Mouse (Mus musculus) CD4-positive, CD25-positive, alpha-beta regulatory T cell, adult 2 months (primary cell): ENCODE data around the gene Krtap24-1.

ENCODE experiments used
- DNase-seq: peaks from one replicate; pipeline ENCODE4 v3.0.0-alpha.2; 2012; ENCODE audit warnings: low read depth, low spot score

The Krtap24-1 gene

GRCm38 (mm10) chr16:88563045-88563913 lies 48.8 kb downstream of the Krtap24-1 start, which contains the start of gene Cldn8:
Gene Cldn8, minus strand, starts transcription at chr16:88563183.
- DNase-seq: no peak

GRCm38 (mm10) chr16:88561617-88562164 lies 50.4 kb downstream of the Krtap24-1 start:
- DNase-seq: no peak
